Mouse (Mus musculus): ENCODE measurements around the gene Lrrc58. TPM values are rescaled to one million over a fixed set of nuclear protein-coding genes. Genes with fewer than 3 reads are reported as not detected.

Lrrc58 gene
- polyA plus RNA-seq, 1 experiment, result 12.5 TPM

GRCm38 (mm10) chr16:37855583-37855982 is 12.6 kb upstream of the Lrrc58 start:
- Histone ChIP-seq H3K27ac (ENCODE audit: control insufficient read depth, insufficient read depth, low read depth, low read length) (no peak overlapping the region), H3K4me1 (ENCODE audit: control insufficient read depth, insufficient read depth, low read length) (peaks cover 13% of the 10 kb centered on the region), H3K36me3 (ENCODE audit: control insufficient read depth, insufficient read depth, low read length) (no peaks in the 10 kb centered on the region), H3K4me3 (ENCODE audit: control insufficient read depth, low read depth, low read length) (no peak overlapping the region), H3K27me3 (ENCODE audit: control insufficient read depth, insufficient read depth, low read length) (no peaks in the 10 kb centered on the region)
- no peak for TF ChIP-seq POLR2A (IDR thresholded peaks at IDR 0.05; ENCODE audit: control insufficient read depth, low read depth, low read length)

GRCm38 (mm10) chr16:37856327-37856726 is 11.9 kb upstream of the Lrrc58 start:
- Histone ChIP-seq H3K36me3 (ENCODE audit: control insufficient read depth, insufficient read depth, low read length) (no peaks in the 10 kb centered on the region), H3K27ac (ENCODE audit: control insufficient read depth, insufficient read depth, low read depth, low read length) (no peak overlapping the region), H3K4me1 (ENCODE audit: control insufficient read depth, insufficient read depth, low read length) (peaks cover 12% of the 10 kb centered on the region), H3K27me3 (ENCODE audit: control insufficient read depth, insufficient read depth, low read length) (no peaks in the 10 kb centered on the region), H3K4me3 (ENCODE audit: control insufficient read depth, low read depth, low read length) (no peak overlapping the region)
- no peak for TF ChIP-seq POLR2A (IDR thresholded peaks at IDR 0.05; ENCODE audit: control insufficient read depth, low read depth, low read length)
- no peak for TF ChIP-seq CTCF (IDR thresholded peaks at IDR 0.05; ENCODE audit: control insufficient read depth, insufficient read depth, insufficient replicate concordance, low read depth, low read length)

DNA sequence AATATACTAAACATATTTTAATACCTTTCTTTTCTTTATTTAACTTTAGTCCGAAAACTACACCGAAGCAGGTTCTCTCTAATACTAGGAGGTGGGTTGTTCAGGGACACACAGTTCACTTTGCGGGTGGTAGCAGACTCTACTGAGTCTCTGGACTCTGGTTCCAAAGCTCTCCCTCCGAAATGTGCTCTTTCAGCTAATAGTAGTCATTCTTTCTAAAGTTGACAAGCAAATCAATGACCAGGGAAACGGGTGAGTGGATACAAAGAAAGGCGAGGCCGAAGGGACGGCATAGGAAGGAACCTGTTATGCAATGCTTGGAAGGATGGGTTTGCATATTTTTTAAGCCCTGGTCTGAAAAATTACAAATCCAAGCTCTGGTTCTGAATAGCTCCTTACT is 10.7 kb upstream of the Lrrc58 start:
- Histone ChIP-seq H3K27ac (ENCODE audit: control insufficient read depth, insufficient read depth, low read depth, low read length) (no peak overlapping the region), H3K4me1 (ENCODE audit: control insufficient read depth, insufficient read depth, low read length) (peaks cover 11% of the 10 kb centered on the region), H3K4me3 (ENCODE audit: control insufficient read depth, low read depth, low read length) (no peak overlapping the region), H3K27me3 (ENCODE audit: control insufficient read depth, insufficient read depth, low read length) (no peaks in the 10 kb centered on the region), H3K36me3 (ENCODE audit: control insufficient read depth, insufficient read depth, low read length) (no peaks in the 10 kb centered on the region)
- no peak for TF ChIP-seq CTCF (IDR thresholded peaks at IDR 0.05; ENCODE audit: control insufficient read depth, insufficient read depth, insufficient replicate concordance, low read depth, low read length)
- no peak for TF ChIP-seq POLR2A (IDR thresholded peaks at IDR 0.05; ENCODE audit: control insufficient read depth, low read depth, low read length)

DNA sequence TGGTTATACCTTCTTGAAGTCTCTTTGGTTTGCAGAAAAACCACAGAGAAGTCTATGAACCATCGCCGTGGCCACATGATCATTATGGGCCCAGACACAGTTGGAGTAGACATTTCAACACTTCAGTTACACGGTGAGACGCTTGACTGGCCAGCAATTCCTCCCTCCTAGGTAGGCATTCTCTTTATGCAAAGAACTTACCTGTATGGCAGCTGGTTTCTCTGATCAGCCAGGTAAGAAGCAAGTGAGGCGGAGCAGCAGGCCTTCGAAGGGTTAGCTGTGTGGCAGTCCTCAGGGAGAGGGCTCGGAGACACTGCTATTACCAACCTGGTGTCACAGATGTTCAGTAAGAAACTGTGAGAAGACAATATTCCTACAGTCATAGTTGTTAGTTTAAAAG is 8.0 kb upstream of the Lrrc58 start:
- Histone ChIP-seq H3K36me3 (ENCODE audit: control insufficient read depth, insufficient read depth, low read length) (no peaks in the 10 kb centered on the region), H3K4me1 (ENCODE audit: control insufficient read depth, insufficient read depth, low read length) (no peaks in the 10 kb centered on the region), H3K27ac (ENCODE audit: control insufficient read depth, insufficient read depth, low read depth, low read length) (no peak overlapping the region), H3K4me3 (ENCODE audit: control insufficient read depth, low read depth, low read length) (no peak overlapping the region), H3K27me3 (ENCODE audit: control insufficient read depth, insufficient read depth, low read length) (no peaks in the 10 kb centered on the region)
- TF ChIP-seq POLR2A (IDR thresholded peaks at IDR 0.05; ENCODE audit: control insufficient read depth, low read depth, low read length) (no peak), CTCF (IDR thresholded peaks at IDR 0.05; ENCODE audit: control insufficient read depth, insufficient read depth, insufficient replicate concordance, low read depth, low read length) (no peak)

DNA sequence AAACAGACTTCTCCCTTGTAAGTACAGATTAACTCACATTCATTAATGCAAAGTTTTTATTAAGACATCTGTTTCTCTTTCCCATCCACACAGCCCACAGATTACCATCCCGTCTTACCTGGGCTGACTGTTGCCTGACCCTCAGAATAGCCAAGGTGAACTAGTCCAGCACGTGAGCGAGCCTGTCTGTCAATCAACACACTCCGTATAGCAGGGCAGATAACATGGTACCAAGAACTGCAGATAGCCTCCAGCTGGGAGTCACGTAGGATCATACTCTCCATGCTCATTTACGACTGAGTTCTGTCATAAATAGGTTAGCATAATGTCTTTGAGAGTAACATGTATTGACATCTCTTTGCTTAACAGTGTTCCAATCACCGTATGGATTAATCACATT is 7.2 kb upstream of the Lrrc58 start, which contains the start of gene Gm36028:
Gm36028 (minus strand) TSS at position 118 of the 400 bp plus-strand sequence.
- Histone ChIP-seq H3K4me1 (ENCODE audit: control insufficient read depth, insufficient read depth, low read length) (no peaks in the 10 kb centered on the region), H3K27me3 (ENCODE audit: control insufficient read depth, insufficient read depth, low read length) (no peaks in the 10 kb centered on the region), H3K27ac (ENCODE audit: control insufficient read depth, insufficient read depth, low read depth, low read length) (no peak within 1 kb of the TSS), H3K4me3 (ENCODE audit: control insufficient read depth, low read depth, low read length) (no peak within 1 kb of the TSS), H3K36me3 (ENCODE audit: control insufficient read depth, insufficient read depth, low read length) (no peaks in the 10 kb centered on the region)
- no peak for TF ChIP-seq CTCF (IDR thresholded peaks at IDR 0.05; ENCODE audit: control insufficient read depth, insufficient read depth, insufficient replicate concordance, low read depth, low read length)
- no peak for TF ChIP-seq POLR2A (IDR thresholded peaks at IDR 0.05; ENCODE audit: control insufficient read depth, low read depth, low read length)

DNA sequence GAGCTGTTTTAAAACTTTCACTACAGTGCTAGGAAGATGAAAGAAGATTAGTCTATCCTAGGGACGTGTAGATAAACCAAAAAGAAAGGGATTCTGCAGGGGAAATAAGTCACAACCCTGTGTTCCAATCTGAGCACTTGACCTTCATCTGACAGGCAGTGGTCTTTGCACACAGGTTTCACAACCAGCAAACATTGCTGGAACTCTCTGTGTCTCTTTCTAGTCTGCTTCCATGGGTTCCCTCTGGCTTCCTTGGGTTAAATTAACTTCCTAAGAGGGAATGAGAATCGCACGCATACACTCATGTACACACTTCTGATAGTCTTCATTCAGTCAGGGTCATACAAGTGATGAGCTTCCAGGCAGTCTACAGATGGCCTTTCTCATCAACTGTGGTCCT is 4.3 kb upstream of the Lrrc58 start:
- no peaks in the 10 kb centered on the region for H3K36me3 ChIP-seq (ENCODE audit: control insufficient read depth, insufficient read depth, low read length)

GRCm38 (mm10) chr16:37865841-37866240 is 2.3 kb upstream of the Lrrc58 start:
- Histone ChIP-seq H3K27me3 (ENCODE audit: control insufficient read depth, insufficient read depth, low read length) (no peaks in the 10 kb centered on the region), H3K36me3 (ENCODE audit: control insufficient read depth, insufficient read depth, low read length) (no peaks in the 10 kb centered on the region), H3K4me3 (ENCODE audit: control insufficient read depth, low read depth, low read length) (no peak overlapping the region), H3K27ac (ENCODE audit: control insufficient read depth, insufficient read depth, low read depth, low read length) (no peak overlapping the region), H3K4me1 (ENCODE audit: control insufficient read depth, insufficient read depth, low read length) (no peaks in the 10 kb centered on the region; the same call in 1 of the 2 replicates)
- TF ChIP-seq POLR2A (IDR thresholded peaks at IDR 0.05; ENCODE audit: control insufficient read depth, low read depth, low read length) (no peak), CTCF (IDR thresholded peaks at IDR 0.05; ENCODE audit: control insufficient read depth, insufficient read depth, insufficient replicate concordance, low read depth, low read length) (no peak)

More for the DNA sequence above, 4.3 kb upstream of the Lrrc58 start:
- Histone ChIP-seq H3K27me3 (ENCODE audit: control insufficient read depth, insufficient read depth, low read length) (no peaks in the 10 kb centered on the region), H3K4me1 (ENCODE audit: control insufficient read depth, insufficient read depth, low read length) (no peaks in the 10 kb centered on the region), H3K27ac (ENCODE audit: control insufficient read depth, insufficient read depth, low read depth, low read length) (no peak overlapping the region), H3K4me3 (ENCODE audit: control insufficient read depth, low read depth, low read length) (no peak overlapping the region)
- TF ChIP-seq POLR2A (IDR thresholded peaks at IDR 0.05; ENCODE audit: control insufficient read depth, low read depth, low read length) (no peak), CTCF (IDR thresholded peaks at IDR 0.05; ENCODE audit: control insufficient read depth, insufficient read depth, insufficient replicate concordance, low read depth, low read length) (no peak)
